Mouse (Mus musculus) ES-E14 (cell line): ENCODE measurements at regions not wholly inside any gene's neighbourhood (a gene's known extent, or its start where the extent isn't known, plus 50 kb on each side); places are given as distances from the start of the nearest gene placed in this dataset.

Experiments used
- DNase-seq: peaks from one replicate; pipeline ENCODE4 v3.0.0-alpha.2; 2013; ENCODE audit warnings: low read depth, low spot score
- H3K27ac ChIP-seq: 2 replicates; pipeline ENCODE4 v1.5.1; 2012; ENCODE audit warnings: low read depth, mild to moderate bottlenecking, low read length, moderate library complexity, mixed read lengths; ENCODE audit not compliant: poor library complexity, insufficient read depth, severe bottlenecking
- H3K36me3 ChIP-seq: 2 replicates; pipeline ENCODE4 v1.6.1; 2012; ENCODE audit warnings: mild to moderate bottlenecking, low read length, moderate library complexity, mixed read lengths; ENCODE audit not compliant: control insufficient read depth, poor library complexity, insufficient read depth, severe bottlenecking
- H3K4me1 ChIP-seq, 2 experiments: fragments of 150-350 bp in 1 of 2; sonication (generic) in 1 of 2; 2 replicates each; pipeline ENCODE4 v1.6.1; 2012; ENCODE audit warnings: low read length in 2 of 2, mild to moderate bottlenecking in 1 of 2, mixed read lengths in 1 of 2; ENCODE audit not compliant: control insufficient read depth in 2 of 2, insufficient read depth in 2 of 2, poor library complexity in 1 of 2
- H3K4me3 ChIP-seq, 2 experiments: fragments of 150-350 bp in 1 of 2; sonication (generic) in 1 of 2; 2 replicates each; pipeline ENCODE4 v1.5.1; 2012; ENCODE audit warnings: low read length in 2 of 2, low read depth in 1 of 2, mild to moderate bottlenecking in 1 of 2, mixed read lengths in 1 of 2; ENCODE audit not compliant: insufficient read depth in 1 of 2, poor library complexity in 1 of 2, severe bottlenecking in 1 of 2
- H3K9ac ChIP-seq: 2 replicates; pipeline ENCODE4 v1.6.1; 2012; ENCODE audit warnings: low read depth, mild to moderate bottlenecking, low read length, mixed read lengths; ENCODE audit not compliant: poor library complexity, insufficient read depth, severe bottlenecking
- H3K9me3 ChIP-seq: fragments of 150-350 bp; sonication (generic); 2 replicates; pipeline ENCODE4 v1.6.1; 2012; ENCODE audit warnings: low read depth, mild to moderate bottlenecking, low read length; ENCODE audit not compliant: control insufficient read depth, insufficient read depth
- CHD2 ChIP-seq: IDR thresholded peaks from 2 replicates; pipeline ENCODE4 v1.6.1; 2014; ENCODE audit warnings: mild to moderate bottlenecking, low read depth, low read length, inconsistent platforms
- HCFC1 ChIP-seq: IDR thresholded peaks from 2 replicates; pipeline ENCODE4 v1.6.1; 2012; ENCODE audit warnings: low read length, inconsistent platforms, borderline replicate concordance; ENCODE audit not compliant: insufficient read depth
- MAFK ChIP-seq: IDR thresholded peaks from 2 replicates; pipeline ENCODE4 v1.6.1; 2014; ENCODE audit warnings: mild to moderate bottlenecking, low read depth, low read length, inconsistent platforms; ENCODE audit not compliant: insufficient read depth
- ZC3H11A ChIP-seq: IDR thresholded peaks from 2 replicates; pipeline ENCODE4 v1.6.1; 2012; ENCODE audit warnings: low read depth, mild to moderate bottlenecking, inconsistent platforms, low read length, borderline replicate concordance
- ZNF384 ChIP-seq: IDR thresholded peaks from 2 replicates; pipeline ENCODE4 v1.6.1; 2012; ENCODE audit warnings: low read depth, low read length, inconsistent platforms
- in situ Hi-C, 2 experiments: fragments of 600-800 bp; cut with MboI; formaldehyde crosslinking; loops; one replicate each; pipeline ENCODE4 v1.15.1; 2025; ENCODE audit warnings: low sequenced_read_pairs in 2 of 2, inconsistent platforms in 1 of 2; ENCODE audit not compliant: unreplicated experiment in 2 of 2

DNA sequence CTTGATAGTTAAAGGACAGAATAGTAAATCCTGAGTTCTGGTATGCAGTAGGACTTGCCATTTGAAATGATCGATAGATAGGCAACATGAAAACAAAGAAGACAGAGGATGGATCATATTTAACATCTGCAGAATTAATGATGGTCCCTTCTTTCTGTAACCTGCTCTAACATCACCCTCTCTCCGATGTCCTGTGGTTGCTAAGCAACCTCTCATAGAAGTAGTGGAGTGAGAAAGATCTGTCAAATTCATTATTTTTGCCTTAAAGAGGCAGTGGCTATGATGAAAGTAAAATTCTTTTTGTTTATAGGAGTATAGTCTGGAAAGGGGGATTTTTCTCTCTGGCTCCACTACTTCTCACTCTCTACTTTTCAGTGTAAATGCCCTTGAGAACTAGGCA is 1209.5 kb downstream of the Sorcs3 start:
- no peak for DNase-seq
- Histone ChIP-seq H3K27ac (no peak overlapping the region), H3K4me3 (no peak overlapping the region), H3K9me3 (no peaks in the 10 kb centered on the region), H3K9ac (no peak overlapping the region), H3K36me3 (no peaks in the 10 kb centered on the region), H3K4me1 (no peaks in the 10 kb centered on the region)
- in situ Hi-C loops = no loop called here
- no peak for TF ChIP-seq CHD2
- no peak for TF ChIP-seq MAFK

DNA sequence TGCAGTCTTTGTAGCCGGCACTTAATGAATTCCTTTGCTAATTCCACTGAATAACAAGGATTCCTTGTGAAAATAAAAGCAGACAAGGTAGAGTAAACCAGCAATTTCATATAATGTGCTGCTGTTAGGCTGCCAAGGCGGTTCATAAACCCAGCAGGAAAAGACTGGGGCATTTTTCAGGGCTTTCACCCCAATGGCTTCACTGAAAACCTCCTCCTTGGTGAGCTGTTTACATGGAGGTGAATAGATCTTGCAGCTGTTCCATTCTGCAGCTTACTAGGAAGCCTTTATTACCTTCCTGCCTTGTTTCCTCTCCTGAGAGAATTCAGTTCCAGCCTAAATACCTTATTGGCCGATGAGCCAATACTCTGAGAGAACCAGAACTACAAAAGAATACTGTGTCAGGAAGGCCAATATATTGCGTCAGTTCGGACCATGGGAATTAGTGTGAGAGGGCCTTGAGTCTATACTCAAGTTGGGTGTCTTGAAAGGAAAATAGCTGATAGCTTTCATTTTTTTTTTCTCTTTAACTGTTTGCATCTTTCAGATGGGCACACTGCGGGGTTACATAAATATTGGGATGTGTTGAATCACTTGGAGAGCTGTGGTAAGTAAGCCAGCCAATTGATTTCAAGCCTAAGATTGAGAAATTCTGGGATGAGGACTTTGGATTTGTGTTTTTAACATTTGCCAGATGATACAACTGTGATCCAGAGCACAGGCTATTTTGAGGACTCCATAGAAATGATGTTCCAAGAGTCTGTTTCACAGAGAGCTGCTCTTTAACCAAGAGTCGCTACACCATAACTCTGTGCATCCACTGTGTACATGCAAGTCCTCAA is 1217.5 kb downstream of the Sorcs3 start:
- Histone ChIP-seq H3K36me3 (no peaks in the 10 kb centered on the region), H3K4me3 (no peak overlapping the region), H3K9ac (no peak overlapping the region), H3K27ac (no peak overlapping the region), H3K4me1 (no peaks in the 10 kb centered on the region), H3K9me3 (no peaks in the 10 kb centered on the region)
- TF ChIP-seq ZC3H11A (no peak), CHD2 (no peak), ZNF384 (no peak), HCFC1 (no peak), MAFK (no peak)
- in situ Hi-C loops = no loop called here
- DNase-seq = no peak
